Mouse (Mus musculus) left cerebral cortex, adult 9 months (tissue): ENCODE data around the gene Tesk1.

ENCODE experiments used
- DNase-seq, 2 experiments: peaks; one replicate each; pipeline ENCODE4 v3.0.0; 2022; ENCODE audit warnings: low spot score in 2 of 2

Tesk1 gene

GRCm38 (mm10) chr4:43441639-43442038 is at the start of gene Tesk1:
TSS of gene Tesk1 (plus strand) at chr4:43441939.
- DNase-seq = no peak

- no peak for DNase-seq
Observed at GRCm38 (mm10) chr4:43394345-43394891, 47.3 kb upstream of the Tesk1 start.

GRCm38 (mm10) chr4:43395147-43395546 is 46.6 kb upstream of the Tesk1 start:
- DNase-seq = no peak

GRCm38 (mm10) chr4:43395836-43396235 is 45.9 kb upstream of the Tesk1 start:
- no peak for DNase-seq

- DNase-seq = no peak
Observed at GRCm38 (mm10) chr4:43396381-43396780, 45.4 kb upstream of the Tesk1 start.

- no peak for DNase-seq
Observed at GRCm38 (mm10) chr4:43398014-43398413, 43.7 kb upstream of the Tesk1 start.

- peak in 1 of 2 experiments; percentile 48 for DNase-seq
Observed at GRCm38 (mm10) chr4:43398829-43399331, 42.9 kb upstream of the Tesk1 start.

- no peak for DNase-seq
Observed at GRCm38 (mm10) chr4:43399391-43400131, 42.2 kb upstream of the Tesk1 start.

- no peak for DNase-seq
Observed at GRCm38 (mm10) chr4:43400976-43401375, 40.8 kb upstream of the Tesk1 start.

- no peak for DNase-seq
Observed at GRCm38 (mm10) chr4:43401486-43401885, 40.3 kb upstream of the Tesk1 start.

GRCm38 (mm10) chr4:43402212-43402611 is 39.5 kb upstream of the Tesk1 start:
- no peak for DNase-seq

GRCm38 (mm10) chr4:43404697-43405096 is 37.0 kb upstream of the Tesk1 start:
- no peak for DNase-seq

GRCm38 (mm10) chr4:43406162-43406971 is 35.4 kb upstream of the Tesk1 start:
- DNase-seq = peak; percentile 40 to 67

- DNase-seq = no peak
Observed at GRCm38 (mm10) chr4:43407071-43407920, 34.4 kb upstream of the Tesk1 start.

GRCm38 (mm10) chr4:43414761-43415160 is 27.0 kb upstream of the Tesk1 start:
- DNase-seq = no peak

GRCm38 (mm10) chr4:43415221-43416070 is 26.3 kb upstream of the Tesk1 start:
- no peak for DNase-seq

GRCm38 (mm10) chr4:43416071-43416490 is 25.7 kb upstream of the Tesk1 start:
- DNase-seq = no peak

GRCm38 (mm10) chr4:43417269-43418062 is 24.3 kb upstream of the Tesk1 start:
- DNase-seq = no peak

GRCm38 (mm10) chr4:43418450-43418849 is 23.3 kb upstream of the Tesk1 start:
- DNase-seq = no peak
